Mouse (Mus musculus): ENCODE measurements around the gene Zfp956. TPM values are rescaled to one million over a fixed set of nuclear protein-coding genes. Genes with fewer than 3 reads are reported as not detected.

The Zfp956 gene
- polyA plus RNA-seq, 1 experiment from 2014 or later = 9.7 TPM

GRCm38 (mm10) chr6:47918768-47919274 lies 34.4 kb upstream of the Zfp956 start:
- Histone ChIP-seq H3K4me1 (replicated peaks; ENCODE audit: control insufficient read depth, insufficient read depth, low read length) (peaks cover 15% of the 10 kb centered on the region), H3K27ac (ENCODE audit: low read depth) (no peak overlapping the region), H3K36me3 (ENCODE audit: control insufficient read depth, insufficient read depth, low read length) (no peaks in the 10 kb centered on the region), H3K27me3 (replicated peaks; ENCODE audit: control insufficient read depth, insufficient read depth, low read length) (no peaks in the 10 kb centered on the region), H3K4me3 (ENCODE audit: low read depth, low read length) (no peak overlapping the region), H3K4me2 (ENCODE audit: low read length) (no peak overlapping the region), H3K9me3 (ENCODE audit: control insufficient read depth, low read length) (no peaks in the 10 kb centered on the region), H3K9ac (ENCODE audit: low read length) (no peak overlapping the region)
- 77% methylated on average over 3 of the region's 3 CpGs for WGBS
- ATAC-seq (replicated peaks; ENCODE audit: low FRiP score, low TSS enrichment, low read depth) (no peak), DNase-seq (ENCODE audit: low spot score) (no peak)

- Histone ChIP-seq H3K36me3 (ENCODE audit: control insufficient read depth, insufficient read depth, low read length) (no peaks in the 10 kb centered on the region), H3K9ac (ENCODE audit: low read length) (peak overlapping the region; percentile 86), H3K9me3 (ENCODE audit: control insufficient read depth, low read length) (no peaks in the 10 kb centered on the region), H3K4me1 (replicated peaks; ENCODE audit: control insufficient read depth, insufficient read depth, low read length) (peaks cover 15% of the 10 kb centered on the region), H3K4me2 (ENCODE audit: low read length) (peak overlapping the region; percentile 53), H3K27me3 (replicated peaks; ENCODE audit: control insufficient read depth, insufficient read depth, low read length) (no peaks in the 10 kb centered on the region), H3K4me3 (ENCODE audit: low read depth, low read length) (peak overlapping the region; percentile 99), H3K27ac (ENCODE audit: low read depth) (peak overlapping the region; percentile 96; the same call in 1 of the 2 replicates)
- WGBS = 27% methylated on average over 11 of the region's 11 CpGs
- peak; percentile 20 for ATAC-seq (replicated peaks; ENCODE audit: low FRiP score, low TSS enrichment, low read depth)
- DNase-seq (ENCODE audit: low spot score) = no peak
These were observed 33.3 kb upstream of the Zfp956 start for GRCm38 (mm10) chr6:47919646-47920446.

- Histone ChIP-seq H3K4me2 (ENCODE audit: low read length) (peak within 1 kb of the TSS; percentile 90), H3K36me3 (ENCODE audit: control insufficient read depth, insufficient read depth, low read length) (no peaks in the 10 kb centered on the region), H3K4me3 (ENCODE audit: low read depth, low read length) (peak within 1 kb of the TSS; percentile 99), H3K27me3 (replicated peaks; ENCODE audit: control insufficient read depth, insufficient read depth, low read length) (no peaks in the 10 kb centered on the region), H3K27ac (ENCODE audit: low read depth) (peak within 1 kb of the TSS; percentile 96), H3K9me3 (ENCODE audit: control insufficient read depth, low read length) (no peaks in the 10 kb centered on the region), H3K9ac (ENCODE audit: low read length) (peak within 1 kb of the TSS; percentile 86), H3K4me1 (replicated peaks; ENCODE audit: control insufficient read depth, insufficient read depth, low read length) (peaks cover 15% of the 10 kb centered on the region)
- DNase-seq (ENCODE audit: low spot score) (peak; percentile 97), ATAC-seq (replicated peaks; ENCODE audit: low FRiP score, low TSS enrichment, low read depth) (peak; percentile 93)
- WGBS = under 1% methylated on average over 60 of the region's 67 CpGs
These were observed 32.5 kb upstream of the Zfp956 start, which contains the start of gene Zfp212 for GRCm38 (mm10) chr6:47920447-47921340. Gene Zfp212, plus strand, starts transcription at chr6:47920476.

- no peak overlapping the region for H3K27ac ChIP-seq (ENCODE audit: low read depth)
- no peak for ATAC-seq (replicated peaks; ENCODE audit: low FRiP score, low TSS enrichment, low read depth)
- DNase-seq (ENCODE audit: low spot score) = peak; percentile 58
- no peaks in the 10 kb centered on the region for H3K27me3 ChIP-seq (replicated peaks; ENCODE audit: control insufficient read depth, insufficient read depth, low read length)
- peak overlapping the region; percentile 67 for H3K9ac ChIP-seq (ENCODE audit: low read length)
- H3K9me3 ChIP-seq (ENCODE audit: control insufficient read depth, low read length) = no peaks in the 10 kb centered on the region
- 0 out of 2 replicates have a peak, but pooled peaks cover 10% of the 10 kb centered on the region for H3K36me3 ChIP-seq (ENCODE audit: control insufficient read depth, insufficient read depth, low read length)
- 0 out of 2 replicates have a peak, but pooled peaks cover 3% of the 10 kb centered on the region for H3K4me1 ChIP-seq (replicated peaks; ENCODE audit: control insufficient read depth, insufficient read depth, low read length)
- H3K4me2 ChIP-seq (ENCODE audit: low read length) = peak overlapping the region; percentile 71
- 50% methylated on average over 12 of the region's 12 CpGs for WGBS
- peak overlapping the region; percentile 36 for H3K4me3 ChIP-seq (ENCODE audit: low read depth, low read length)
These were observed 10.7 kb upstream of the Zfp956 start for GRCm38 (mm10) chr6:47942461-47942860.

- H3K36me3 ChIP-seq (ENCODE audit: control insufficient read depth, insufficient read depth, low read length) = 0 out of 2 replicates have a peak, but pooled peaks cover 10% of the 10 kb centered on the region
- peak overlapping the region; percentile 71 for H3K4me2 ChIP-seq (ENCODE audit: low read length)
- no peaks in the 10 kb centered on the region for H3K9me3 ChIP-seq (ENCODE audit: control insufficient read depth, low read length)
- H3K4me3 ChIP-seq (ENCODE audit: low read depth, low read length) = peak overlapping the region; percentile 36
- peak; percentile 80 for ATAC-seq (replicated peaks; ENCODE audit: low FRiP score, low TSS enrichment, low read depth)
- WGBS = 11% methylated on average over 62 of the region's 64 CpGs
- H3K4me1 ChIP-seq (replicated peaks; ENCODE audit: control insufficient read depth, insufficient read depth, low read length) = 0 out of 2 replicates have a peak, but pooled peaks cover 3% of the 10 kb centered on the region
- peak overlapping the region; percentile 67 for H3K9ac ChIP-seq (ENCODE audit: low read length)
- peak overlapping the region; percentile 24; the same call in 1 of the 2 replicates for H3K27ac ChIP-seq (ENCODE audit: low read depth)
- H3K27me3 ChIP-seq (replicated peaks; ENCODE audit: control insufficient read depth, insufficient read depth, low read length) = no peaks in the 10 kb centered on the region
- DNase-seq (ENCODE audit: low spot score) = peak; percentile 85
These were observed 10.0 kb upstream of the Zfp956 start for GRCm38 (mm10) chr6:47943021-47943691.

- DNase-seq (ENCODE audit: low spot score) = no peak
- Histone ChIP-seq H3K9me3 (ENCODE audit: control insufficient read depth, low read length) (no peaks in the 10 kb centered on the region), H3K36me3 (ENCODE audit: control insufficient read depth, insufficient read depth, low read length) (0 out of 2 replicates have a peak, but pooled peaks cover 10% of the 10 kb centered on the region), H3K27ac (ENCODE audit: low read depth) (peak overlapping the region; percentile 24; the same call in 1 of the 2 replicates), H3K4me1 (replicated peaks; ENCODE audit: control insufficient read depth, insufficient read depth, low read length) (0 out of 2 replicates have a peak, but pooled peaks cover 3% of the 10 kb centered on the region), H3K9ac (ENCODE audit: low read length) (peak overlapping the region; percentile 67), H3K4me2 (ENCODE audit: low read length) (peak overlapping the region; percentile 71), H3K4me3 (ENCODE audit: low read depth, low read length) (peak overlapping the region; percentile 36), H3K27me3 (replicated peaks; ENCODE audit: control insufficient read depth, insufficient read depth, low read length) (no peaks in the 10 kb centered on the region)
- WGBS = 82% methylated on average over 3 of the region's 3 CpGs
- ATAC-seq (replicated peaks; ENCODE audit: low FRiP score, low TSS enrichment, low read depth) = no peak
These were observed 9.5 kb upstream of the Zfp956 start for GRCm38 (mm10) chr6:47943721-47944120.

GRCm38 (mm10) chr6:47947388-47947787 lies 5.8 kb upstream of the Zfp956 start:
- Histone ChIP-seq H3K4me1 (replicated peaks; ENCODE audit: control insufficient read depth, insufficient read depth, low read length) (0 out of 2 replicates have a peak, but pooled peaks cover 2% of the 10 kb centered on the region), H3K9ac (ENCODE audit: low read length) (no peak overlapping the region), H3K27me3 (replicated peaks; ENCODE audit: control insufficient read depth, insufficient read depth, low read length) (no peaks in the 10 kb centered on the region), H3K4me2 (ENCODE audit: low read length) (no peak overlapping the region), H3K4me3 (ENCODE audit: low read depth, low read length) (no peak overlapping the region), H3K27ac (ENCODE audit: low read depth) (no peak overlapping the region), H3K9me3 (ENCODE audit: control insufficient read depth, low read length) (no peaks in the 10 kb centered on the region), H3K36me3 (ENCODE audit: control insufficient read depth, insufficient read depth, low read length) (0 out of 2 replicates have a peak, but pooled peaks cover 14% of the 10 kb centered on the region)
- WGBS = 95% methylated on average over 4 of the region's 4 CpGs
- no peak for ATAC-seq (replicated peaks; ENCODE audit: low FRiP score, low TSS enrichment, low read depth)
- no peak for DNase-seq (ENCODE audit: low spot score)
